Mouse (Mus musculus): ENCODE results near the gene Slc35e3. TPM values are rescaled to one million over a fixed set of nuclear protein-coding genes. Genes with fewer than 3 reads are reported as not detected.
"Not testable (repeated sequence)": the region's sequence is repeated elsewhere in the genome, so short reads cannot be mapped to it uniquely, and the experiment has no call there.

Slc35e3 gene
- polyA plus RNA-seq, 1 experiment from 2014 or later: 19.4 TPM

GRCm38 (mm10) chr10:117750529-117751281 lies 4.5 kb upstream of the Slc35e3 start:
- no peak for ATAC-seq (ENCODE audit: low FRiP score, low TSS enrichment)
- Histone ChIP-seq H3K4me2 (replicated peaks; ENCODE audit: low read depth) (no peak overlapping the region), H3K27me3 (ENCODE audit: control insufficient read depth, insufficient read depth, low read length) (no peaks in the 10 kb centered on the region), H3K9ac (ENCODE audit: low read length) (no peak overlapping the region), H3K4me1 (replicated peaks; ENCODE audit: control insufficient read depth, insufficient read depth) (no peaks in the 10 kb centered on the region), H3K9me3 (ENCODE audit: control insufficient read depth, low read length) (no peaks in the 10 kb centered on the region), H3K4me3 (ENCODE audit: low read depth, low read length) (no peak overlapping the region), H3K27ac (replicated peaks) (no peak overlapping the region), H3K36me3 (ENCODE audit: control insufficient read depth, insufficient read depth, low read length) (peaks cover 7% of the 10 kb centered on the region)
- no peak for TF ChIP-seq CTCF (IDR thresholded peaks at IDR 0.05; ENCODE audit: low read depth)
- TF ChIP-seq EP300 (optimal IDR thresholded peaks at IDR 0.05): no peak
- 95% methylated on average over 5 of the region's 5 CpGs for WGBS
- DNase-seq (ENCODE audit: low spot score): no peak

GRCm38 (mm10) chr10:117749787-117750343 lies 3.7 kb upstream of the Slc35e3 start:
- H3K27me3 ChIP-seq (ENCODE audit: control insufficient read depth, insufficient read depth, low read length): no peaks in the 10 kb centered on the region
- no peak for ATAC-seq (ENCODE audit: low FRiP score, low TSS enrichment)
- peaks cover 3% of the 10 kb centered on the region; the same call in 1 of the 2 replicates for H3K36me3 ChIP-seq (ENCODE audit: control insufficient read depth, insufficient read depth, low read length)
- DNase-seq (ENCODE audit: low spot score): no peak
- no peak overlapping the region for H3K9ac ChIP-seq (ENCODE audit: low read length)
- TF ChIP-seq CTCF (IDR thresholded peaks at IDR 0.05; ENCODE audit: low read depth) (no peak), EP300 (optimal IDR thresholded peaks at IDR 0.05) (no peak)
- H3K4me2 ChIP-seq (replicated peaks; ENCODE audit: low read depth): no peak overlapping the region
- H3K4me3 ChIP-seq (ENCODE audit: low read depth, low read length): no peak overlapping the region
- WGBS: 95% methylated on average over 14 of the region's 14 CpGs
- H3K4me1 ChIP-seq (replicated peaks; ENCODE audit: control insufficient read depth, insufficient read depth): no peaks in the 10 kb centered on the region
- H3K27ac ChIP-seq (replicated peaks): no peak overlapping the region
- H3K9me3 ChIP-seq (ENCODE audit: control insufficient read depth, low read length): no peaks in the 10 kb centered on the region

- Histone ChIP-seq H3K9me3 (ENCODE audit: control insufficient read depth, low read length) (no peaks in the 10 kb centered on the region), H3K9ac (ENCODE audit: low read length) (no peak overlapping the region), H3K27me3 (ENCODE audit: control insufficient read depth, insufficient read depth, low read length) (no peaks in the 10 kb centered on the region), H3K27ac (replicated peaks) (no peak overlapping the region), H3K36me3 (ENCODE audit: control insufficient read depth, insufficient read depth, low read length) (peaks cover 3% of the 10 kb centered on the region; the same call in 1 of the 2 replicates), H3K4me3 (ENCODE audit: low read depth, low read length) (no peak overlapping the region), H3K4me2 (replicated peaks; ENCODE audit: low read depth) (no peak overlapping the region), H3K4me1 (replicated peaks; ENCODE audit: control insufficient read depth, insufficient read depth) (no peaks in the 10 kb centered on the region)
- DNase-seq (ENCODE audit: low spot score) (no peak), ATAC-seq (ENCODE audit: low FRiP score, low TSS enrichment) (no peak)
- 97% methylated on average over 10 of the region's 10 CpGs for WGBS
- TF ChIP-seq EP300 (optimal IDR thresholded peaks at IDR 0.05) (no peak), CTCF (IDR thresholded peaks at IDR 0.05; ENCODE audit: low read depth) (no peak)
Measured at GRCm38 (mm10) chr10:117749050-117749686, 3.0 kb upstream of the Slc35e3 start.

DNA sequence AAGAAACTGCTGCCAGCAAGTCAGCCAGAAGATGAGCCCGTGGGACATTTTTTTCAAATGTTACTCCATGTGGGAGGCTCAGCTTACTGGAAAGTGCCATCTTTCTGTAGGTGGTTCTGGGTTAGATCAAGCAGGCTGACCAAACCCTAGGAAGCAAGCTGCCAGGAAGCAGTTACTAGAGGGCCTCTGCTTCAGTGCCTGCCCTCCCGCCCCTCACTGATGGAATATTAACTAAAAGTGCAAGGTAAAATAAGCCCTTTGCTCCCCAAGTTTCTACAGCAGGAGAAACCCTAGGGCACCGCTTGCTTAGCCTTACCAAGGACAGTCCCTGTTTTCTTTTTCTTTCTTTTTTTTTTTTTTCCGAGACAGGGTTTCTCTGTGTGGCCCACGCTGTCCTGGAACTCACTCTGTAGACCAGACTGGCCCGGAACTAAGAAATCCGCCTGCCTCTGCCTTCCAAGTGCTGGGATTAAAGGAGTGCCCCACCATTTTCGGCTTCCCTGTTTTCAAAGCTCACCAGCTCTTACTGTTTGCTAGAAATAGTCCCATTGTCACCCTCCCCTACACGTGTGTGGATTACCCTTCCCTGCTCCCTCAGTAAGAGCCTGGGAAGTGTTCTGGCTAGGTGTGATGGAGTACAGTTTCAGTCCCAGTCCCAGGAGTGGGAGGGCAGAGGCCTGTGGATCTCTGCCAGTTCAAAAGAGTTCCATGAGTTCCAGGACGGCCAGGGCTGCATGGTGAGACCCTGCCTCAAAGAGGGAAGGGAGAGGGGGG lies 2.3 kb upstream of the Slc35e3 start:
- Histone ChIP-seq H3K36me3 (ENCODE audit: control insufficient read depth, insufficient read depth, low read length) (peaks cover 3% of the 10 kb centered on the region; the same call in 1 of the 2 replicates), H3K9me3 (ENCODE audit: control insufficient read depth, low read length) (no peaks in the 10 kb centered on the region), H3K4me3 (ENCODE audit: low read depth, low read length) (no peak overlapping the region), H3K27me3 (ENCODE audit: control insufficient read depth, insufficient read depth, low read length) (no peaks in the 10 kb centered on the region), H3K27ac (replicated peaks) (no peak overlapping the region), H3K9ac (ENCODE audit: low read length) (no peak overlapping the region), H3K4me2 (replicated peaks; ENCODE audit: low read depth) (no peak overlapping the region), H3K4me1 (replicated peaks; ENCODE audit: control insufficient read depth, insufficient read depth) (no peaks in the 10 kb centered on the region)
- TF ChIP-seq CTCF (IDR thresholded peaks at IDR 0.05; ENCODE audit: low read depth) (no peak), EP300 (optimal IDR thresholded peaks at IDR 0.05) (no peak)
- DNase-seq (ENCODE audit: low spot score) (no peak), ATAC-seq (ENCODE audit: low FRiP score, low TSS enrichment) (no peak)
- 88% methylated on average over 10 of the region's 10 CpGs for WGBS

- 90% methylated on average over 7 of the region's 7 CpGs for WGBS
- peaks cover 3% of the 10 kb centered on the region; the same call in 1 of the 2 replicates for H3K36me3 ChIP-seq (ENCODE audit: control insufficient read depth, insufficient read depth, low read length)
- no peak for ATAC-seq (ENCODE audit: low FRiP score, low TSS enrichment)
Measured at GRCm38 (mm10) chr10:117747711-117748110, 1.5 kb upstream of the Slc35e3 start.

DNA sequence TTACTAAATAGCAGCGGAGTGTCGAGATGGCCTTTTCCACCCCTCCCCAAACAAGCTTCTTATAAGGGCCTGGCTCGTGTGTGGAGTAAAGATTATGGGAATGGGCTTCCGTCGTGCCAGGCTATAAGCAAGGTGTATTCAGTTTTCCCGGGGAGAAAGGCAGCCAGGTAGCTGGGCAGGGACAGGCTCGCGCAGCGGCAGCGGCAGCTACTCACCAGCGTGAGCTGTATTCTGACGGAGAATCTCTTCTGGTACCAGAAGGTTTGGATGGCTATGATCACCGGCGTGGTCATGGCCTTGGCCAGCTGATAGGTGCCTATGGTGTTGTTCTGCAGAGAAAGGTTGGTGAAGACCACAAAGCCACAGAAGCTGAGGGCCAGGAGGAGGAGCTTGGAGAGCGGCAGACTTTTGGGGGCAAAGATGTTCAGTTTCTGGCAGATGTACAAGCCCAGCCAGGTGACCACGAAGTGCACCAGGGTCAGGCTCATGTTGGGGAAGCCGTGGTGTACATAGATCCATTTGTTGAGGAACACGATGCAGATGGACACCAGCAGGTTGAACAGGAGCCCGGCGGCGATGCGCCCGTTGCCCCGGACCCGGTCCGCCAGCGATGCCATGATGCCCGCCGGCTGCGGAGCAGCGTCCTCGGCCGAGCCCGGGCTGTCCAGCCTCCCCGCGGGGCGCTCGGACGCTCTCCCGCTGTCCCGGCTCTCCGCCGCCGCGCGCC lies 432 bp downstream of the Slc35e3 start:
- ATAC-seq (ENCODE audit: low FRiP score, low TSS enrichment) (peak; percentile 2; the same call in 1 of the 2 replicates), DNase-seq (ENCODE audit: low spot score) (peak; percentile 45)
- H3K27me3 ChIP-seq (ENCODE audit: control insufficient read depth, insufficient read depth, low read length); H3K4me1 ChIP-seq (replicated peaks; ENCODE audit: control insufficient read depth, insufficient read depth); H3K9me3 ChIP-seq (ENCODE audit: control insufficient read depth, low read length); H3K27ac ChIP-seq (replicated peaks); H3K36me3 ChIP-seq (ENCODE audit: control insufficient read depth, insufficient read depth, low read length): not testable (repeated sequence)
- Histone ChIP-seq H3K4me3 (ENCODE audit: low read depth, low read length) (peak overlapping the region; percentile 43), H3K9ac (ENCODE audit: low read length) (peak overlapping the region; percentile 39), H3K4me2 (replicated peaks; ENCODE audit: low read depth) (peak overlapping the region; percentile 55)
- WGBS: under 1% methylated on average over 14 of the region's 46 CpGs

More at GRCm38 (mm10) chr10:117747711-117748110, 1.5 kb upstream of the Slc35e3 start:
- no peaks in the 10 kb centered on the region for H3K9me3 ChIP-seq (ENCODE audit: control insufficient read depth, low read length)
- H3K4me2 ChIP-seq (replicated peaks; ENCODE audit: low read depth): no peak overlapping the region
- H3K27me3 ChIP-seq (ENCODE audit: control insufficient read depth, insufficient read depth, low read length): no peaks in the 10 kb centered on the region
- no peak for TF ChIP-seq EP300 (optimal IDR thresholded peaks at IDR 0.05)
- no peak for TF ChIP-seq CTCF (IDR thresholded peaks at IDR 0.05; ENCODE audit: low read depth)
- no peaks in the 10 kb centered on the region for H3K4me1 ChIP-seq (replicated peaks; ENCODE audit: control insufficient read depth, insufficient read depth)
- no peak overlapping the region for H3K27ac ChIP-seq (replicated peaks)
- H3K4me3 ChIP-seq (ENCODE audit: low read depth, low read length): no peak overlapping the region
- H3K9ac ChIP-seq (ENCODE audit: low read length): no peak overlapping the region
- no peak for DNase-seq (ENCODE audit: low spot score)

Data from stomach, postnatal 0 days (tissue).